Mouse (Mus musculus): ENCODE measurements around the gene Slc22a12. TPM values are rescaled to one million over a fixed set of nuclear protein-coding genes. Genes with fewer than 3 reads are reported as not detected.

Slc22a12 gene
- polyA plus RNA-seq, 1 experiment: 1,526 TPM

DNA sequence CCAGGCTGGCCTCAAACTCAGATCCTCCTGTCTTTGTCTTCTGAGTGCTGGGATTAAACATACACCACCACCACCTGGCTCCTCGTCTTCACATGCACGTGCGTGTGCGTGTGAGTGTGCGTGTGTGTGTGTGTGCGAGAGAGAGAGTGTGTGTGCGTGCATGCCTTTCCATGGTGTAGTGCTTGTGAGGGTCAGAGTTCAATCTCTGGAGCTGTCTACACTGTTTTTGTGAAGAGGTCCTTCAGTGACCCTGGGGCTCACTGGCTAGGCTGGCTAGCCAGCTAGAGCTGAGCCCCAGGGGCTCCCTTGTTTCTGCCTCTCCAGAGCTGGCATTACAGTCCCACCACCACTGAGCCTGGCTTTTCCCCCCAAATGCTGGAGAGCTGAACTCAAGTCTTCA is 1.3 kb downstream of the Slc22a12 start:
- TF ChIP-seq CTCF (conservative IDR thresholded peaks at IDR 0.05; ENCODE audit: insufficient read depth, insufficient read length, low read depth, low read length) (no peak), POLR2A (IDR thresholded peaks at IDR 0.05; ENCODE audit: low read depth, low read length) (peak; percentile 5)
- DNase-seq: peak; percentile 57
- WGBS: 72% methylated on average over 7 of the region's 7 CpGs
- H3K4me3 ChIP-seq (ENCODE audit: insufficient read depth, low read depth, low read length): peak overlapping the region; percentile 62
- no peaks in the 10 kb centered on the region for H3K27me3 ChIP-seq (replicated peaks; ENCODE audit: control insufficient read depth, insufficient read depth, low read length)
- H3K27ac ChIP-seq (ENCODE audit: insufficient read depth, low read depth, low read length): peak overlapping the region; percentile 86
- H3K36me3 ChIP-seq (ENCODE audit: control insufficient read depth, insufficient read depth, low read length): no peaks in the 10 kb centered on the region
- H3K4me1 ChIP-seq (ENCODE audit: control insufficient read depth, insufficient read depth, low read length): peaks cover 10% of the 10 kb centered on the region

DNA sequence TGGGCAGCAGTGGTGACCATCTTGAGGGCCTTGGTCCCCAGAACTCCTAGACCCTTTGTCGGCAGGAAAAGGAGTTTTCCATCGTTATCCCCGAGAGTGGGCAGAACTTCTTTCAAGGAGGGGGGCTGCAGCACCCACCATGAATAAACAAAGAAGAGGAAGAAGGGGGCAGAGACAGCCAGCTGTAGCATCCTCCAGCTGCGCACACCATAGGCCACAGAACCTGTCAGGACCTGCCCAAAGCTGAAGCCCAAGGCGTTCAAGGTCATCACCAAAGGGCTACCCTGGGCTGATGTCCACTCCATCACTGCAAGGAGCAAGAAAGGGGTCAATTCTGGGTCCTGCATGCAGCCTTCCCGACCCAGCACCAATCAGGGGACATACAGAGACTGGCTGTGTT is 2.6 kb downstream of the Slc22a12 start:
- peak overlapping the region; percentile 62 for H3K4me3 ChIP-seq (ENCODE audit: insufficient read depth, low read depth, low read length)
- H3K4me1 ChIP-seq (ENCODE audit: control insufficient read depth, insufficient read depth, low read length): peaks cover under 1% of the 10 kb centered on the region; the same call in 1 of the 2 replicates
- H3K27ac ChIP-seq (ENCODE audit: insufficient read depth, low read depth, low read length): peak overlapping the region; percentile 86
- 54% methylated on average over 6 of the region's 6 CpGs for WGBS
- no peak for DNase-seq
- TF ChIP-seq POLR2A (IDR thresholded peaks at IDR 0.05; ENCODE audit: low read depth, low read length): no peak
- TF ChIP-seq CTCF (conservative IDR thresholded peaks at IDR 0.05; ENCODE audit: insufficient read depth, insufficient read length, low read depth, low read length): no peak
- H3K27me3 ChIP-seq (replicated peaks; ENCODE audit: control insufficient read depth, insufficient read depth, low read length): no peaks in the 10 kb centered on the region
- no peaks in the 10 kb centered on the region for H3K36me3 ChIP-seq (ENCODE audit: control insufficient read depth, insufficient read depth, low read length)

- H3K4me1 ChIP-seq (ENCODE audit: control insufficient read depth, insufficient read depth, low read length): no peaks in the 10 kb centered on the region
- H3K27ac ChIP-seq (ENCODE audit: insufficient read depth, low read depth, low read length): peak overlapping the region; percentile 45
- TF ChIP-seq CTCF (conservative IDR thresholded peaks at IDR 0.05; ENCODE audit: insufficient read depth, insufficient read length, low read depth, low read length) (no peak), POLR2A (IDR thresholded peaks at IDR 0.05; ENCODE audit: low read depth, low read length) (no peak)
- no peaks in the 10 kb centered on the region for H3K36me3 ChIP-seq (ENCODE audit: control insufficient read depth, insufficient read depth, low read length)
- peak; percentile 17 for DNase-seq
- peak overlapping the region; percentile 62 for H3K4me3 ChIP-seq (ENCODE audit: insufficient read depth, low read depth, low read length)
- 65% methylated on average over 4 of the region's 4 CpGs for WGBS
- no peaks in the 10 kb centered on the region for H3K27me3 ChIP-seq (replicated peaks; ENCODE audit: control insufficient read depth, insufficient read depth, low read length)
Measured at GRCm38 (mm10) chr19:6539592-6539991, 3.2 kb downstream of the Slc22a12 start.

GRCm38 (mm10) chr19:6538546-6538945 is 4.3 kb downstream of the Slc22a12 start:
- DNase-seq: peak; percentile 2
- no peaks in the 10 kb centered on the region for H3K4me1 ChIP-seq (ENCODE audit: control insufficient read depth, insufficient read depth, low read length)
- no peak overlapping the region for H3K27ac ChIP-seq (ENCODE audit: insufficient read depth, low read depth, low read length)
- peak overlapping the region; percentile 2; the same call in 1 of the 2 replicates for H3K4me3 ChIP-seq (ENCODE audit: insufficient read depth, low read depth, low read length)
- H3K27me3 ChIP-seq (replicated peaks; ENCODE audit: control insufficient read depth, insufficient read depth, low read length): no peaks in the 10 kb centered on the region
- no peaks in the 10 kb centered on the region for H3K36me3 ChIP-seq (ENCODE audit: control insufficient read depth, insufficient read depth, low read length)
- TF ChIP-seq CTCF (conservative IDR thresholded peaks at IDR 0.05; ENCODE audit: insufficient read depth, insufficient read length, low read depth, low read length) (no peak), POLR2A (IDR thresholded peaks at IDR 0.05; ENCODE audit: low read depth, low read length) (no peak)
- 74% methylated on average over 6 of the region's 6 CpGs for whole genome bisulfite sequencing

DNA sequence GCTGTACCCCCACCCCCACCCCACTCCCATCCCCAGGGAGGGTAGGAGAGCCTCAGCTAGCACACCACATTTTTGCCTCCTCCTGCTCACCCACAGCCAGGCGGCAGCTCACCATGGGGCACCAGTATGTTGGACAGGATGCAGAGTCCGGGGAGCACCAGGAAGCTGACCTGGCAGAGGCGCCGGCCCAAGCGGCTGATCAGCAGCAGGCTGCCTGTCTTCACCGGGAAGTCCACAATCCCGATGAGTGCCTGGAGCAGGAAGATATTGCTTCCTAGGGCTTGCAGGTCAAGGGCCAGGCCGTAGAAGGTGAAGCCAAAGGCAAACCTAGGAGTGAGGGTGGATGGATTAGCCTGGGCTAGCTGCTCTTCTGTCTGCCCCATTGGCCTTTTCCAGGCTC is 5.3 kb downstream of the Slc22a12 start:
- no peaks in the 10 kb centered on the region for H3K36me3 ChIP-seq (ENCODE audit: control insufficient read depth, insufficient read depth, low read length)
- 40% methylated on average over 8 of the region's 8 CpGs for WGBS
- TF ChIP-seq CTCF (conservative IDR thresholded peaks at IDR 0.05; ENCODE audit: insufficient read depth, insufficient read length, low read depth, low read length): no peak
- peak; percentile 4 for TF ChIP-seq POLR2A (IDR thresholded peaks at IDR 0.05; ENCODE audit: low read depth, low read length)

GRCm38 (mm10) chr19:6536696-6537095 is 6.1 kb downstream of the Slc22a12 start:
- no peaks in the 10 kb centered on the region for H3K4me1 ChIP-seq (ENCODE audit: control insufficient read depth, insufficient read depth, low read length)
- no peaks in the 10 kb centered on the region for H3K36me3 ChIP-seq (ENCODE audit: control insufficient read depth, insufficient read depth, low read length)
- no peak overlapping the region for H3K4me3 ChIP-seq (ENCODE audit: insufficient read depth, low read depth, low read length)
- peak; percentile 17 for DNase-seq
- H3K27ac ChIP-seq (ENCODE audit: insufficient read depth, low read depth, low read length): no peak overlapping the region
- H3K27me3 ChIP-seq (replicated peaks; ENCODE audit: control insufficient read depth, insufficient read depth, low read length): no peaks in the 10 kb centered on the region
- TF ChIP-seq POLR2A (IDR thresholded peaks at IDR 0.05; ENCODE audit: low read depth, low read length): no peak
- no peak for TF ChIP-seq CTCF (conservative IDR thresholded peaks at IDR 0.05; ENCODE audit: insufficient read depth, insufficient read length, low read depth, low read length)
- 68% methylated on average over 6 of the region's 6 CpGs for WGBS

More for the DNA sequence above, 5.3 kb downstream of the Slc22a12 start:
- Histone ChIP-seq H3K4me3 (ENCODE audit: insufficient read depth, low read depth, low read length) (no peak overlapping the region), H3K27ac (ENCODE audit: insufficient read depth, low read depth, low read length) (peak overlapping the region; percentile 11; the same call in 1 of the 2 replicates), H3K4me1 (ENCODE audit: control insufficient read depth, insufficient read depth, low read length) (no peaks in the 10 kb centered on the region), H3K27me3 (replicated peaks; ENCODE audit: control insufficient read depth, insufficient read depth, low read length) (no peaks in the 10 kb centered on the region)
- peak; percentile 56 for DNase-seq

DNA sequence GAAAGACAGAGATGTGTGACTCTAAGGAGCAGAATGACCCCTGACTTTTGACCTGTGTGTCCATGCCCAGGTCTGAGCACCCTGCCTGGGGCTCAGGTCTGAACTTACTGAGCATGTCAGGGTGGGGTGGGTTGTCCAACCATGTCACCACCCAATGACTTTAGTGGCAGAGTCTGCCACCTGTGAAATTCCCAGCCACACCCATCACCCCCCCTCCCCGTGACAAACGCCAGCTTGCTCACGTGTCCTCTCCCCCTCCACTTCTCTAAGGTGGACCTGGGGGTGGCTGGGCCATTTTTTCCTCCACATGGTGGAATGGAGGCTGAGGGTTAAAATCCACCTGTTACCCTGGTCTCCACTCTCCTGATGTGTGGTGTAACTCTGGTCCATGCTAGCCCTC is 6.6 kb downstream of the Slc22a12 start:
- DNase-seq: peak; percentile 33
- H3K27me3 ChIP-seq (replicated peaks; ENCODE audit: control insufficient read depth, insufficient read depth, low read length): no peaks in the 10 kb centered on the region; the same call in 1 of the 2 replicates
- no peaks in the 10 kb centered on the region for H3K4me1 ChIP-seq (ENCODE audit: control insufficient read depth, insufficient read depth, low read length)
- TF ChIP-seq CTCF (conservative IDR thresholded peaks at IDR 0.05; ENCODE audit: insufficient read depth, insufficient read length, low read depth, low read length) (no peak), POLR2A (IDR thresholded peaks at IDR 0.05; ENCODE audit: low read depth, low read length) (no peak)
- 53% methylated on average over 3 of the region's 3 CpGs for WGBS
- H3K4me3 ChIP-seq (ENCODE audit: insufficient read depth, low read depth, low read length): no peak overlapping the region
- no peak overlapping the region for H3K27ac ChIP-seq (ENCODE audit: insufficient read depth, low read depth, low read length)
- no peaks in the 10 kb centered on the region for H3K36me3 ChIP-seq (ENCODE audit: control insufficient read depth, insufficient read depth, low read length)

Measured in kidney, adult 2 months (tissue).